Mouse (Mus musculus): Measurements from ENCODE around the gene Kcne2. TPM values are rescaled to one million over a fixed set of nuclear protein-coding genes. Genes with fewer than 3 reads are reported as not detected.

Gene Kcne2
- not detected for polyA plus RNA-seq (2014; fragmentation: Illumina TruSeq; extraction: RNeasy Lipid Tissue Mini Kit (QIAGEN cat#74804); ENCODE audit: low read depth, low replicate concordance)

GRCm38 (mm10) chr16:92292101-92292500 lies at the start of gene Kcne2:
Kcne2 (plus strand) TSS chr16:92292389.

GRCm38 (mm10) chr16:92300649-92301411 lies 8.6 kb downstream of the Kcne2 start, which contains the start of gene Smim11:
Smim11 (plus strand) TSS chr16:92301286.

GRCm38 (mm10) chr16:92321341-92321740 lies 29.2 kb downstream of the Kcne2 start, which contains the start of gene Fam243:
Fam243 (minus strand) TSS chr16:92321441.

Other genes with a start within 250 kb of the Kcne2 start
- 19.9 TPM for gene Mrps6, start 234.1 kb upstream of the Kcne2 start, polyA plus RNA-seq (2014; fragmentation: Illumina TruSeq; extraction: RNeasy Lipid Tissue Mini Kit (QIAGEN cat#74804); ENCODE audit: low read depth, low replicate concordance)
- gene Gm49711, start 234.1 kb upstream of the Kcne2 start, polyA plus RNA-seq (2014; fragmentation: Illumina TruSeq; extraction: RNeasy Lipid Tissue Mini Kit (QIAGEN cat#74804); ENCODE audit: low read depth, low replicate concordance) = not detected
- 2.0 TPM for gene Slc5a3, start 234.1 kb upstream of the Kcne2 start, polyA plus RNA-seq (2014; fragmentation: Illumina TruSeq; extraction: RNeasy Lipid Tissue Mini Kit (QIAGEN cat#74804); ENCODE audit: low read depth, low replicate concordance)
- gene Smim11, start 8.9 kb downstream of the Kcne2 start, polyA plus RNA-seq (2014; fragmentation: Illumina TruSeq; extraction: RNeasy Lipid Tissue Mini Kit (QIAGEN cat#74804); ENCODE audit: low read depth, low replicate concordance) = 42.7 TPM
- not detected for gene Fam243, start 29.1 kb downstream of the Kcne2 start, polyA plus RNA-seq (2014; fragmentation: Illumina TruSeq; extraction: RNeasy Lipid Tissue Mini Kit (QIAGEN cat#74804); ENCODE audit: low read depth, low replicate concordance)
- not detected for gene Kcne1, start 67.1 kb downstream of the Kcne2 start, polyA plus RNA-seq (2014; fragmentation: Illumina TruSeq; extraction: RNeasy Lipid Tissue Mini Kit (QIAGEN cat#74804); ENCODE audit: low read depth, low replicate concordance)
- gene Rcan1, start 178.5 kb downstream of the Kcne2 start, polyA plus RNA-seq (2014; fragmentation: Illumina TruSeq; extraction: RNeasy Lipid Tissue Mini Kit (QIAGEN cat#74804); ENCODE audit: low read depth, low replicate concordance) = 7.9 TPM
- gene Clic6, start 193.3 kb downstream of the Kcne2 start, polyA plus RNA-seq (2014; fragmentation: Illumina TruSeq; extraction: RNeasy Lipid Tissue Mini Kit (QIAGEN cat#74804); ENCODE audit: low read depth, low replicate concordance) = 0.13 TPM